Mouse (Mus musculus) embryonic facial prominence, embryonic 12.5 days (tissue): ENCODE data around the gene Smagp. TPM values are rescaled to one million over a fixed set of nuclear protein-coding genes. Genes with fewer than 3 reads are reported as not detected.

Source experiments
- ATAC-seq: fragments of 200-750 bp; cut with Nextera tagmentation; 2 replicates; pipeline ENCODE4 v1.8.0; 2017; ENCODE audit not compliant: insufficient number of reproducible peaks, insufficient read depth, low FRiP score, low TSS enrichment
- H3K27ac ChIP-seq: fragments of 300-500 bp; sonication (generic); 2 replicates; pipeline ENCODE4 v1.5.1; 2016; ENCODE audit warnings: mild to moderate bottlenecking
- H3K27me3 ChIP-seq: fragments of 300-500 bp; sonication (generic); 2 replicates; pipeline ENCODE4 v1.6.1; 2016; ENCODE audit warnings: mild to moderate bottlenecking, moderate library complexity
- H3K36me3 ChIP-seq: fragments of 300-500 bp; sonication (generic); 2 replicates; pipeline ENCODE4 v1.6.1; 2016; ENCODE audit warnings: mild to moderate bottlenecking
- H3K4me1 ChIP-seq: fragments of 300-500 bp; sonication (generic); 2 replicates; pipeline ENCODE4 v1.6.1; 2016
- H3K4me2 ChIP-seq: fragments of 300-500 bp; sonication (generic); replicated peaks from 2 replicates; pipeline ENCODE4 v1.6.1; 2016; ENCODE audit warnings: mild to moderate bottlenecking, moderate library complexity
- H3K4me3 ChIP-seq: fragments of 300-500 bp; sonication (generic); 2 replicates; pipeline ENCODE4 v1.5.1; 2016; ENCODE audit warnings: mild to moderate bottlenecking
- H3K9ac ChIP-seq: fragments of 300-500 bp; sonication (generic); 2 replicates; pipeline ENCODE4 v1.6.1; 2016; ENCODE audit warnings: mild to moderate bottlenecking, moderate library complexity
- H3K9me3 ChIP-seq: fragments of 300-500 bp; sonication (generic); 2 replicates; pipeline ENCODE4 v1.6.1; 2016; ENCODE audit warnings: mild to moderate bottlenecking, moderate library complexity
- WGBS: fragments of 180-500 bp; shearing (Covaris S2); methylation state at CpG from one replicate; pipeline ENCODE4 v1.1.7; 2016; 5-methylcytosine and 5-hydroxymethylcytosine counted together
- polyA plus RNA-seq: library from polyadenylated mRNA; unstranded; fragments of >200 nt; fragmentation: Nextera tagmentation; extraction: Ambion mirVana; gene quantifications from 2 replicates; pipeline ENCODE4 v1.2.1, GENCODE M21; 2016

The Smagp gene
- polyA plus RNA-seq, 1 experiment from 2014 or later: 7.2 TPM

DNA sequence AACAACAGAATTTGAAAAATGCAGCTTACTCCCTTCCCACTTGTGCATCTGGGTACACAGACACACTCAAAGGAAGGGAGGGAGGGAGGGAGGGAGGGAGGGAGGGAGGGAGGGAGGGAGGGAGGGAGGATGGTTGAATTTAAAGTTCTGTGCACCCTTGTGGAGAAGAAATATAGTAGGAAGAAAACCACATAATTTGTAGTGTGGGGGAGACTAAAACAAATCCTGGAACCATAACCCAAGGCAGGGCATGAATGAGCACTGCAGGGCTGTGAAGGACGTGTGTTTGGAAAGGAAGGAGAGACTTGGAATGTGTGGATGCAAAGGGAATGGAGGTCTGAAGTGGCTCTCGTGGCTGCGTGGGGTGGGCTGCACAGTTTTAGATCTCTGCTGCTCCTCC is 38.7 kb upstream of the Smagp start:
- no peak overlapping the region for H3K27ac ChIP-seq
- H3K4me2 ChIP-seq: no peak overlapping the region
- H3K4me3 ChIP-seq: no peak overlapping the region
- no peaks in the 10 kb centered on the region for H3K9me3 ChIP-seq
- no peaks in the 10 kb centered on the region for H3K27me3 ChIP-seq
- no peak for ATAC-seq
- 40% methylated on average over 3 of the region's 3 CpGs for WGBS
- no peak overlapping the region for H3K9ac ChIP-seq
- H3K36me3 ChIP-seq: no peaks in the 10 kb centered on the region
- no peaks in the 10 kb centered on the region for H3K4me1 ChIP-seq

GRCm38 (mm10) chr15:100674566-100674965 is 37.8 kb upstream of the Smagp start:
- no peaks in the 10 kb centered on the region for H3K9me3 ChIP-seq
- no peak overlapping the region for H3K9ac ChIP-seq
- no peak for ATAC-seq
- H3K36me3 ChIP-seq: no peaks in the 10 kb centered on the region
- H3K4me2 ChIP-seq: no peak overlapping the region
- H3K4me1 ChIP-seq: no peaks in the 10 kb centered on the region
- no peaks in the 10 kb centered on the region for H3K27me3 ChIP-seq
- H3K27ac ChIP-seq: no peak overlapping the region
- WGBS: 87% methylated on average over 10 of the region's 10 CpGs
- H3K4me3 ChIP-seq: no peak overlapping the region

- WGBS: 45% methylated on average over 12 of the region's 12 CpGs
- Histone ChIP-seq H3K27ac (0 out of 2 replicates have a peak overlapping the region, but pooled peaks have one; percentile 11), H3K27me3 (no peaks in the 10 kb centered on the region), H3K36me3 (no peaks in the 10 kb centered on the region), H3K4me2 (no peak overlapping the region), H3K4me1 (no peaks in the 10 kb centered on the region), H3K9ac (no peak overlapping the region), H3K9me3 (no peaks in the 10 kb centered on the region), H3K4me3 (no peak overlapping the region)
- no peak for ATAC-seq
Observed at GRCm38 (mm10) chr15:100673585-100674391, 37.0 kb upstream of the Smagp start.

GRCm38 (mm10) chr15:100670833-100671232 is 34.1 kb upstream of the Smagp start:
- Histone ChIP-seq H3K4me1 (peaks cover 4% of the 10 kb centered on the region; the same call in 1 of the 2 replicates), H3K9ac (no peak overlapping the region), H3K4me2 (no peak overlapping the region), H3K4me3 (no peak overlapping the region), H3K27me3 (0 out of 2 replicates have a peak, but pooled peaks cover 2% of the 10 kb centered on the region), H3K27ac (no peak overlapping the region), H3K9me3 (no peaks in the 10 kb centered on the region), H3K36me3 (no peaks in the 10 kb centered on the region)
- ATAC-seq: no peak
- WGBS: 71% methylated on average over 5 of the region's 5 CpGs

- H3K4me1 ChIP-seq: peaks cover 4% of the 10 kb centered on the region; the same call in 1 of the 2 replicates
- no peak overlapping the region for H3K4me2 ChIP-seq
Observed at GRCm38 (mm10) chr15:100670004-100670403, 33.3 kb upstream of the Smagp start.

DNA sequence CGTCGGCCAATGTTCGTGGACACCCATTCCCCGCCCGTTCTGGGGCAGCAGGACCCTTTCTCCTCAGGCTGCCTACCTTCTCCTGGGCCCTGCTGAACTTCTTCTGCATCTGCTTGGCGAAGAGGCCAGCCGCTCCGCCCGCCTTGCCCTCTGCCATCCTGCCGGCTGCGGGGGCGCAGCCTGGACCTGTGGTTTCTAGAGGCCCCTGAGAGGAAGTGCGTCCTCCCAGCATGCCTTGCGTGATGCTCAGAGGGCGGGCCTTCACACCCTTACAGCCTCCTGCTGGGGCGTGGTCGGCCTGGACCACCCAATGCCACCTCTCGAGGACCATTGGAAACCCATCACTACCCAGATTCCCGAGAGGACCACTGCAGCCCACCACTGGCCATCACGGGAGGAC is 32.6 kb upstream of the Smagp start, which contains the start of gene Bin2:
Bin2 (minus strand) TSS at position 217 of the 400 bp plus-strand sequence.
- H3K9me3 ChIP-seq: no peaks in the 10 kb centered on the region
- H3K4me3 ChIP-seq: no peak within 1 kb of the TSS
- H3K27me3 ChIP-seq: 0 out of 2 replicates have a peak, but pooled peaks cover 2% of the 10 kb centered on the region
- no peak within 1 kb of the TSS for H3K4me2 ChIP-seq
- ATAC-seq: no peak
- H3K9ac ChIP-seq: no peak within 1 kb of the TSS
- H3K27ac ChIP-seq: no peak within 1 kb of the TSS
- WGBS: 91% methylated on average over 20 of the region's 20 CpGs
- H3K36me3 ChIP-seq: no peaks in the 10 kb centered on the region
- peaks cover 4% of the 10 kb centered on the region; the same call in 1 of the 2 replicates for H3K4me1 ChIP-seq

More at GRCm38 (mm10) chr15:100670004-100670403, 33.3 kb upstream of the Smagp start:
- 60% methylated on average over 8 of the region's 8 CpGs for WGBS
- Histone ChIP-seq H3K27me3 (0 out of 2 replicates have a peak, but pooled peaks cover 2% of the 10 kb centered on the region), H3K9ac (no peak overlapping the region), H3K4me3 (no peak overlapping the region), H3K36me3 (no peaks in the 10 kb centered on the region), H3K27ac (no peak overlapping the region), H3K9me3 (no peaks in the 10 kb centered on the region)
- ATAC-seq: no peak

- H3K9me3 ChIP-seq: no peaks in the 10 kb centered on the region
- H3K4me2 ChIP-seq: no peak overlapping the region
- H3K4me3 ChIP-seq: no peak overlapping the region
- H3K36me3 ChIP-seq: no peaks in the 10 kb centered on the region
- WGBS: 81% methylated on average over 5 of the region's 5 CpGs
- H3K27ac ChIP-seq: no peak overlapping the region
- H3K9ac ChIP-seq: no peak overlapping the region
- H3K4me1 ChIP-seq: peaks cover 4% of the 10 kb centered on the region; the same call in 1 of the 2 replicates
- no peak for ATAC-seq
- 0 out of 2 replicates have a peak, but pooled peaks cover 2% of the 10 kb centered on the region for H3K27me3 ChIP-seq
Observed at GRCm38 (mm10) chr15:100667871-100668545, 31.3 kb upstream of the Smagp start.

DNA sequence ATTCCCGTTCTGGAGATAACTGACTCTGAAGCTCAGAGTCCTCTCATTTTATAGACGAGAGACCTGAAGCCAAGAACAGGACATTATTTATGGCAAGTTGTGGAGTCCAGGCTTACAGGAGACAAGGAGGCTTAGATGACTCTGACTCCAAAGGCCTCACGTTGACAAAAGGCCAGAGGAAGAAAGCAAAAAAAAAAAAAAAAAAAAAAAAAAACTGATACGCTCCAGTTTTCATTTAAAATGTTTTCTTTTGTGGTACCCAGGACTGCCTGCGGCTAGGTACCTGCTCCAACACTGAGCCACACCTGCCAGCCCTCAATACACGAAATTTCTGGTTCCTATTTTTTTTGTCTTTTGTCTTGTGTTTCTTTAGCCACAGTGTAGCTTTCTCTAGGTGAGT is 30.7 kb upstream of the Smagp start:
- no peak for ATAC-seq
- Histone ChIP-seq H3K9me3 (no peaks in the 10 kb centered on the region), H3K27me3 (0 out of 2 replicates have a peak, but pooled peaks cover 2% of the 10 kb centered on the region), H3K27ac (no peak overlapping the region), H3K9ac (no peak overlapping the region), H3K4me3 (no peak overlapping the region), H3K4me2 (no peak overlapping the region), H3K36me3 (no peaks in the 10 kb centered on the region), H3K4me1 (peaks cover 4% of the 10 kb centered on the region; the same call in 1 of the 2 replicates)
- 61% methylated on average over 6 of the region's 6 CpGs for WGBS

GRCm38 (mm10) chr15:100666851-100667250 is 30.1 kb upstream of the Smagp start:
- Histone ChIP-seq H3K4me3 (no peak overlapping the region), H3K27me3 (0 out of 2 replicates have a peak, but pooled peaks cover 2% of the 10 kb centered on the region), H3K9ac (no peak overlapping the region), H3K27ac (no peak overlapping the region), H3K9me3 (no peaks in the 10 kb centered on the region), H3K4me2 (no peak overlapping the region), H3K4me1 (peaks cover 4% of the 10 kb centered on the region; the same call in 1 of the 2 replicates), H3K36me3 (no peaks in the 10 kb centered on the region)
- WGBS: 22% methylated on average over 12 of the region's 12 CpGs
- no peak for ATAC-seq

- no peaks in the 10 kb centered on the region for H3K9me3 ChIP-seq
- no peak overlapping the region for H3K27ac ChIP-seq
- H3K4me3 ChIP-seq: no peak overlapping the region
- ATAC-seq: no peak
- no peak overlapping the region for H3K9ac ChIP-seq
- no peak overlapping the region for H3K4me2 ChIP-seq
- WGBS: 4% methylated on average over 7 of the region's 7 CpGs
- H3K27me3 ChIP-seq: 0 out of 2 replicates have a peak, but pooled peaks cover 2% of the 10 kb centered on the region
- H3K36me3 ChIP-seq: no peaks in the 10 kb centered on the region
- peaks cover 4% of the 10 kb centered on the region; the same call in 1 of the 2 replicates for H3K4me1 ChIP-seq
Observed at GRCm38 (mm10) chr15:100666219-100666696, 29.5 kb upstream of the Smagp start.

- H3K36me3 ChIP-seq: no peaks in the 10 kb centered on the region
- 43% methylated on average over 9 of the region's 9 CpGs for WGBS
- no peak for ATAC-seq
- H3K27ac ChIP-seq: no peak overlapping the region
- no peaks in the 10 kb centered on the region for H3K9me3 ChIP-seq
- H3K4me3 ChIP-seq: no peak overlapping the region
- H3K4me1 ChIP-seq: peaks cover 4% of the 10 kb centered on the region; the same call in 1 of the 2 replicates
- H3K27me3 ChIP-seq: 0 out of 2 replicates have a peak, but pooled peaks cover 2% of the 10 kb centered on the region
- no peak overlapping the region for H3K9ac ChIP-seq
- no peak overlapping the region for H3K4me2 ChIP-seq
Observed at GRCm38 (mm10) chr15:100665411-100666218, 28.9 kb upstream of the Smagp start.
